Mouse (Mus musculus) 3T3-L1 (cell line): ENCODE measurements at regions not wholly inside any gene's neighbourhood (a gene's known extent, or its start where the extent isn't known, plus 50 kb on each side); places are given as distances from the start of the nearest gene placed in this dataset.

Source experiments
- DNase-seq: peaks from one replicate; pipeline ENCODE4 v3.0.0-alpha.2; 2015; ENCODE audit warnings: low read depth, low spot score

DNA sequence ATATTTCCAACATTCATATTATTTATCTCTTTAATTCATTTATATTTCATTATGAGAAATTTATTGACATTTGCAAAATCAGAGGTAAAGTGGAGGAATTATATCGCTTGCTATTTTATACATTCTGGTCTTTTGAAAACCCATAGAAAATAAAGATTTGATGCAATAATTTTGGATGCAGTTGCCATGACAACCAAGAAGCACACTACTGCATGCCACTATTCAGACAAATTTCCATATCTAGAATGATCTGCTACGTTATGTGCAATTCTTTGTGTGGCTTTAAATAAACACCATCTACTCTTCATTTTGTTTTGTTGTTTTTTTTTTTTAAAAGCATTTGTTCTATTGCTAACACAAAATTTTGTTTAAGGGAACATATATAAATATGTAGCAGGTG, 474.4 kb downstream of the Pcdh18 start:
- no peak for DNase-seq

DNA sequence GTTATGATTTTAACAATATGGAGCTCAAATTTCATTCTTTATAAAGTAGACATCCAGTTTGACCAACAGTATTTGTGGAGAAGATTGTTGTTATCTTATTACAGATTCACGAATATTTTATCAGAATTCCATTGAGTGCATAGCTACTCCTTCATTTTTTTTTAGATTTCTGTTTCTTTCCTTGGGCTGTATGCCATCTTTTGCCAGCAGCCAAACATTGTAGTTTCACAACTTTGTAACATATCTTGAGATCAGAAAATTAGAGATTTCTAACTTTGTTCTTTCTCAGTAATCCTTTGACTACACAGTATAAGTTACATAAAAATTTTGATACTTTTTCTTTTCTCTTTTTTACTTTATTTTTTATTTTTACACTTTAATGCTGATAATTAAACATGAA, 478.8 kb downstream of the Pcdh18 start:
- peak; percentile 29 for DNase-seq

DNA sequence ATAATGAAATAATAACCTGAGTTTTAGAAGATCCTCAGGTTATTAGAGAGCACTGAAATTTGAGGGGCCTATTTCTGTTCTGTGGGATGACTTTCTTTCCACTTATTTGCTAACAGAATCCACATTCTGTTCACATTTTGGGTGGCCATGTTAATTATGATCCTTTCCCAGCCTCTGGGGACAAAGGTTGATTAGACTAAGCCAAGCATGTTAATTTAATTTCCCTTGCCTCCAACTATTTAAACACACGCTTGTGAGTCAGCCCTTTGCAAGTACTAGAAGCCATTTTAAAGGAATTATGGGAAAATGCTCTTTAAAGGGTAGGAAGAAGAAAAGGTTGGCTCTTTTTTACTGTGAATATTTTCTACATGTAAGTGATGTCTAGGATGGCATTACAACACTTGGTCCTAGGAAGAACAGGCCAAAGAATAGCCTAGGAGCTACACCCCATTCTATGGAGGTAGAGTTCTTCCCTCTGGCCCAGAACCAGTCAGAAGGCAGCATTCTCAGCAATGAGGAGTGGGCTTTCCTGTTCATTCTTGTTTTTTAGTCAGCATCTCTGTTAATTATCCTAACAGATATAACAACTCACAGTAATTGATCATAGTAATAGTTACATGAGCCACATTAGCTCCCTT, 482.7 kb downstream of the Pcdh18 start:
- no peak for DNase-seq

DNA sequence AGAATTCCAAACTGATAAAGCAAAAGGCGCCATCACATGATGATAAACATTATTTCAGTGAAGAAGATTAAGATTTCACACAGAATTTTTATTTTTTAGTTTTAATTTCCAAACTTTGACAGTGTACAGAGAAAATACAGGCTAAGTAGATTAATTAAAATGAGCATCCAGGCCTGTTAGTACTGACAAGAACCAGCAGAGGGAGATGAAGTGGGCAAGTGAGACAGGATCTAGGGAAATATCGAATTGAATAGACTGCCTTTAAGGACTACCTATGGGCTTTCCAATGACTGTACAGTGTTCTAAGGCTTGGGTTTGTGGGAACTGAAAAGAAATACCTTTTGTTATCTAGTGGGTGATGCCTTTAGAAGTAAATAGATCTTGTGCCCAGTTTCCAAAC, 491.1 kb downstream of the Pcdh18 start:
- DNase-seq = peak; percentile 59
